Mouse (Mus musculus) kidney, embryonic 16.5 days (tissue): ENCODE data around the gene Agpat4. TPM values are rescaled to one million over a fixed set of nuclear protein-coding genes. Genes with fewer than 3 reads are reported as not detected.

Source experiments
- ATAC-seq: fragments of 200-750 bp; cut with Nextera tagmentation; 2 replicates; pipeline ENCODE4 v1.8.0; 2017; ENCODE audit warnings: moderate TSS enrichment; ENCODE audit not compliant: low FRiP score, low TSS enrichment
- H3K27ac ChIP-seq: fragments of 300-500 bp; sonication (generic); 2 replicates; pipeline ENCODE4 v1.5.1; 2014; ENCODE audit warnings: low read length
- H3K27me3 ChIP-seq: fragments of 300-500 bp; sonication (generic); 2 replicates; pipeline ENCODE4 v1.6.1; 2014; ENCODE audit warnings: low read length, control low read depth, mixed read lengths; ENCODE audit not compliant: insufficient read depth
- H3K36me3 ChIP-seq: fragments of 300-500 bp; sonication (generic); 2 replicates; pipeline ENCODE4 v1.6.1; 2014; ENCODE audit warnings: low read length, control low read depth, mixed read lengths; ENCODE audit not compliant: insufficient read depth
- H3K4me1 ChIP-seq: fragments of 300-500 bp; sonication (generic); 2 replicates; pipeline ENCODE4 v1.6.1; 2014; ENCODE audit warnings: low read length, control low read depth, mixed read lengths; ENCODE audit not compliant: insufficient read depth
- H3K4me2 ChIP-seq: fragments of 300-500 bp; sonication (generic); replicated peaks from 2 replicates; pipeline ENCODE4 v1.6.1; 2014; ENCODE audit warnings: low read depth, low read length
- H3K4me3 ChIP-seq: fragments of 300-500 bp; sonication (generic); 2 replicates; pipeline ENCODE4 v1.5.1; 2014; ENCODE audit warnings: mild to moderate bottlenecking, low read length
- H3K9ac ChIP-seq: fragments of 300-500 bp; sonication (generic); replicated peaks from 2 replicates; pipeline ENCODE4 v1.6.1; 2014; ENCODE audit warnings: low read length
- H3K9me3 ChIP-seq: fragments of 300-500 bp; sonication (generic); 2 replicates; pipeline ENCODE4 v1.6.1; 2016; ENCODE audit warnings: low read length, control low read depth
- WGBS: fragments of 180-500 bp; shearing (Covaris S2); extraction: QIAGEN DNeasy Blood & Tissue Kit; methylation state at CpG from one replicate; pipeline ENCODE4 v1.1.7; 2014; 5-methylcytosine and 5-hydroxymethylcytosine counted together
- polyA plus RNA-seq: library from polyadenylated mRNA; unstranded; fragments of >200 nt; fragmentation: Nextera tagmentation; extraction: Ambion mirVana; gene quantifications from 2 replicates; pipeline ENCODE4 v1.2.1, GENCODE M21; 2015

Agpat4 gene
- polyA plus RNA-seq, 1 experiment from 2014 or later: 38.3 TPM

DNA sequence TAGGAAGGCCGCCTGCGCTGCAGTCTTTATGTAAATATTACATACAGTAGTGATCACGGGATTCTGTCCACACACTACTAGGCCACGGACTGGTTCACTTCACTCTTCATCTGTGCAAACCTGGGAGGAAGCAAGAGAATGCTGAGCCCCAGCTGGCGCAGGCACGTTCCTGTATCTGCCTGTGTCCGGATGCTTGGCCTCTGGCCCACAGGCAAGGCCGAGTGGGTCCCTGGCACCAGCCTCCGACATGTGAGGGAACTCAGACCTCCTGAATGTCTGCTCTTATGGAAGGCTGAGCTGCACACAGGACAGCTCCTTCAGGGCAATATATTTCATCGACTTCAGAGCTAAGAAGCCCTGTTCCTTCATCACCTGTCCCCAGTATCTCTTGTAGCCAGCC lies 109.5 kb downstream of the Agpat4 start:
- Histone ChIP-seq H3K9me3 (no peaks in the 10 kb centered on the region), H3K36me3 (peaks cover 53% of the 10 kb centered on the region), H3K9ac (no peak overlapping the region), H3K27me3 (no peaks in the 10 kb centered on the region), H3K27ac (no peak overlapping the region), H3K4me3 (no peak overlapping the region), H3K4me2 (no peak overlapping the region), H3K4me1 (no peaks in the 10 kb centered on the region; the same call in 1 of the 2 replicates)
- WGBS: 85% methylated on average over 10 of the region's 10 CpGs
- no peak for ATAC-seq

DNA sequence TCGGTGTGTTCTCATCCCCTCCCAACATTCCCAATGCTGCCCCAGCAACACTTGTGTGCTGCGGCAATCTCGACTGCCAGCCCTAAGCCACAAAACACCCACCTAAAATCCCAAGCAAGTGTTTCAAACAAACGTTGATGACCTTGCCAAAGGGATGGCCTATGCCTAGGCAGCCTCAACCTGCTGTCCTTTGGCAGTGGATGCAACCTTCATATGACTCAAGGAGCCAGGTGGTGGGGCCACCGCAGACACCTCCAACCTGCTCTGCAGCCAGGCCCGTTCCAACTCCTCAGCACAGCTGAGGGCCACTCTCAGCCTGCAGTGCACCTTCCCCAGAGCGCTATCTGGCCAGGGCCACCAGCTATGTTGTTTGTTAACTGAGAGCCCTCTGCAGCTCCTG lies 110.0 kb downstream of the Agpat4 start:
- Histone ChIP-seq H3K4me2 (no peak overlapping the region), H3K4me1 (no peaks in the 10 kb centered on the region; the same call in 1 of the 2 replicates), H3K36me3 (peaks cover 58% of the 10 kb centered on the region), H3K9ac (no peak overlapping the region), H3K4me3 (no peak overlapping the region), H3K9me3 (no peaks in the 10 kb centered on the region), H3K27ac (no peak overlapping the region), H3K27me3 (no peaks in the 10 kb centered on the region)
- ATAC-seq: no peak
- 91% methylated on average over 7 of the region's 7 CpGs for WGBS

DNA sequence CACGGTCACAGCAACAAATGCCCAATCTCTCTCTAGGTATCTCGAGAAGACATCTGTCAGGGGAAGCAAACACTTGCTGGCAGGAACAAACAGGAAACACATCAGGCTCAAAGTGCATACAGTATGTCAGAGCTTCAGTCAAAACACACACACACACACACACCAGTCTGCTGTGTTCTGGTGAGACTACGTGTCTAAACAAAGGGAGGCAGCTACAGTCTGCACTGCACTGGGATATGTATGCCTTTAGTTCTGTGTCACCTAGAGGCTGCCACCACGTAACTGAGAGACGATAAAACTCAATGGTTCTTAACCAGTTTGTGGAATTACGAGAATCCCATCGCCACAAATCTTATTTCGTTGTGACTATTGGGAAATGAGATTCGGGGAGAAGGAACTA lies 111.3 kb downstream of the Agpat4 start:
- Histone ChIP-seq H3K4me2 (no peak overlapping the region), H3K4me1 (no peaks in the 10 kb centered on the region), H3K36me3 (peaks cover 67% of the 10 kb centered on the region), H3K27me3 (no peaks in the 10 kb centered on the region), H3K9me3 (no peaks in the 10 kb centered on the region), H3K9ac (no peak overlapping the region), H3K27ac (no peak overlapping the region), H3K4me3 (no peak overlapping the region)
- WGBS: 93% methylated on average over 9 of the region's 9 CpGs
- no peak for ATAC-seq

DNA sequence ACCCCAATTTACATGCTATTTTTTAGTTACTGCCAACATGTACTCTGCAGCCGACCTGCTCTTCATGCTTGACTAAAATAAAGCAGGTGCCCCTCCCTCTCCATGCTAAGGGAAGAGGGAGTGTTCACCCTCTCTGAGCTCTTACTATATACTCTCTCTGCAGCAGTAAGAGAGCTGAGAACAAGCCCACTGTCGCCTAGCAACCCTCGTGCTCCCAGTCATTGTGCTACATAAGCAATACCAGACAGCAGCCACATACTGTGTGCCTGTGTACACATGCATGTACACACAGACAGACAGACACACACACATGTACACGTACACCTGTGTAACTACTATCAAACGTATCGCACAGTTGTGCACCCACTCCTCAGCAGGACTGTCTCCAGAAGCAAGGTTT lies 111.7 kb downstream of the Agpat4 start:
- no peak overlapping the region for H3K4me2 ChIP-seq
- no peak for ATAC-seq
- no peak overlapping the region for H3K9ac ChIP-seq
- H3K36me3 ChIP-seq: peaks cover 72% of the 10 kb centered on the region
- no peaks in the 10 kb centered on the region for H3K27me3 ChIP-seq
- H3K4me3 ChIP-seq: no peak overlapping the region
- H3K4me1 ChIP-seq: no peaks in the 10 kb centered on the region
- H3K9me3 ChIP-seq: no peaks in the 10 kb centered on the region
- no peak overlapping the region for H3K27ac ChIP-seq
- WGBS: 87% methylated on average over 6 of the region's 6 CpGs

DNA sequence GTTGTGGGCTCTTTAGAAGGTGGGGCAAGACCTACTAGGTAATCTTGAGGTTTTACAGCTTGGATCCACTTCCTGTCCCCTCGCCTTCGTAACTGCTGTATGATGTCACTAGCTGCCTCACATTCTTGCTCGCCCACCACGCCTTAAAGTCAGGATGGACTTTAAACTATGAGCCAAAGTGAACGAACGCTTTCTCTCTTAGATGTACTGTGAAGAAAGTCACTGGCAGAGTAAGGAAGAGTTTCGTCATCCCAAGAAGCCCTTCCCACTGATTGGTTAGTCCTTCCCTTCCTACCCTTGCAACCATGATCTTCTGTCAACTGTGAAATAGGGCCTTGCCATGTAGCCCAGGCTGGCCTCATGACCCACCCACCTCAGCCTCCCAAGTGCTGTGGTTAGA lies 112.6 kb downstream of the Agpat4 start:
- Histone ChIP-seq H3K4me1 (no peaks in the 10 kb centered on the region), H3K27me3 (no peaks in the 10 kb centered on the region), H3K4me3 (no peak overlapping the region), H3K4me2 (no peak overlapping the region), H3K9me3 (no peaks in the 10 kb centered on the region), H3K9ac (no peak overlapping the region), H3K36me3 (peaks cover 79% of the 10 kb centered on the region), H3K27ac (no peak overlapping the region)
- WGBS: 86% methylated on average over 7 of the region's 7 CpGs
- no peak for ATAC-seq

DNA sequence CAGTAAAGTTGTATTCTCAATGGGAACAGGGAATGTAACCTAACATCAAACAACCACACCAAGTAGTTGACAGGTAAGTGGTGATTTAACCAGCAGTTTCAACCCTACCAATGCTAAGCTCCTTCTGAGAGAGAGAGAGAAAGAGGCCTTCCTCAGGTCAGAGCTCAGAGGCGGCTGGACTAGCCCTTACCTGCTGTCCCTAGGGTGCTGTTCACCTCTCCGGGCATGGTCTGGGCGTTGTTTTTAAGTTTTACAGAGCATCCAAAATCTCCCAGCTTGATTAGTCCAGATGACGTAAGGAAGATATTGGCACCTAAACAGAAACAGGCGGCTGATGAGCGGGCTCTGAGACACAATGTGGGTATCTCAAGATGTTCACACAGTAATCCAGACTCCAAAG lies 114.2 kb downstream of the Agpat4 start:
- Histone ChIP-seq H3K27me3 (no peaks in the 10 kb centered on the region), H3K4me3 (no peak overlapping the region), H3K36me3 (peaks cover 81% of the 10 kb centered on the region), H3K9me3 (no peaks in the 10 kb centered on the region), H3K9ac (no peak overlapping the region), H3K4me1 (no peaks in the 10 kb centered on the region), H3K4me2 (no peak overlapping the region), H3K27ac (no peak overlapping the region)
- ATAC-seq: no peak
- 93% methylated on average over 6 of the region's 6 CpGs for WGBS

DNA sequence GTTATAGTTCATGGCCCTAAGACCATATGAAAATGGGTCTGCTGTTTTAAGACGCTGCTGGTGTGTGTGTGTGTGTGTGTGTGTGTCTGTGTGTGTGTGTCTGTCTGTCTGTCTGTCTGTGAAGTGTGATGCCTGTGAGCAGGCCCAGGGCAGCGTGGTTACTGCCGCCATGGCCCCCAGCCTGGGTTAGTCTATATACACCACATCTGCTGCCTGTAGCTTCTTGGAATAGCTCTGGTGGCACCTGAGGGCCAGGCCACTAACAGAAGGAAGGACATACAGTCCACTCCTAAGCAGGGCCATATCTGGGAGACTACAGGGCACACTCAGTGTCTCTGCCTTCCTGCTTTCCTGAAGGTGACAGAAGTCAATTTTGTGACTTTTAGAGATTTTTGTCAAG lies 122.2 kb downstream of the Agpat4 start:
- Histone ChIP-seq H3K4me3 (no peak overlapping the region), H3K36me3 (peaks cover 61% of the 10 kb centered on the region), H3K4me2 (no peak overlapping the region), H3K27ac (no peak overlapping the region), H3K4me1 (no peaks in the 10 kb centered on the region), H3K9ac (no peak overlapping the region), H3K9me3 (no peaks in the 10 kb centered on the region), H3K27me3 (no peaks in the 10 kb centered on the region)
- 88% methylated on average over 3 of the region's 3 CpGs for WGBS
- no peak for ATAC-seq

DNA sequence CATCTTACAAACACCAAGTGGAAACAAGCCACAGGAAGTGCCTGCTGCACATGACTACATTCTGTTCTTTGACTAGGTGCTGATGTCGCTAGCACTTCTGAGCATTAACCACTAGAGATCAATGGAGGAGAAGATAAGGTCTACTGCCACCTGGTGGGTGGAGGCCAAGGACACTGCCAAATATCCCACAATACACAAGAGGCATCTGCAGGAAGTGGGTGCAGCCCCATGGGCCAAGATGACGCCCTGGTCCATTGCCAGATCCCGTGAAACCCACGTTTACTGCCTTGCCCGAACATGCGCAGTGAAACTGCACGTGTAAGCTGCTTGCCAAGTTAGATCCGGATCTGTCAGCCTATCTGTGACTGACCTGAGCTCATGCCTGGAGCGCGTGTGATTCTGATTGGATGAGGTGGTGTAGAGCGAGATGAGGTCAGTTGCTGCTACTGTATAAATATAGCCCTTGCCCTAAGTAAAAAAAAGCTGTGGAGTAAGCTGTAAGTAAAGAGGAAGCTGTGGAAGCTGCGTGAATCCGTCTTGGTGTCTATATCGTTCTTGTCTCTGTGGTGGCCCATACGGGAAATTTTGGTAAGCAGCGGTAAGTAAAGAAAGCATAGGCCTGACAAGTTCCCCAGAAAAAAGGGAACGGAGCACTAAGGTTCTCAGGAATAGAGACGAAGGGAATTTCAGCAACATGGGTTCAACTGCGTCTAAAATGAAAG lies 131.4 kb downstream of the Agpat4 start:
- H3K4me3 ChIP-seq: no peak overlapping the region
- H3K9ac ChIP-seq: no peak overlapping the region
- H3K9me3 ChIP-seq: peaks cover 9% of the 10 kb centered on the region
- H3K27ac ChIP-seq: no peak overlapping the region
- H3K27me3 ChIP-seq: no peaks in the 10 kb centered on the region
- no peaks in the 10 kb centered on the region for H3K4me1 ChIP-seq
- ATAC-seq: no peak
- H3K36me3 ChIP-seq: peaks cover 72% of the 10 kb centered on the region
- no peak overlapping the region for H3K4me2 ChIP-seq
- WGBS: 95% methylated on average over 19 of the region's 19 CpGs

DNA sequence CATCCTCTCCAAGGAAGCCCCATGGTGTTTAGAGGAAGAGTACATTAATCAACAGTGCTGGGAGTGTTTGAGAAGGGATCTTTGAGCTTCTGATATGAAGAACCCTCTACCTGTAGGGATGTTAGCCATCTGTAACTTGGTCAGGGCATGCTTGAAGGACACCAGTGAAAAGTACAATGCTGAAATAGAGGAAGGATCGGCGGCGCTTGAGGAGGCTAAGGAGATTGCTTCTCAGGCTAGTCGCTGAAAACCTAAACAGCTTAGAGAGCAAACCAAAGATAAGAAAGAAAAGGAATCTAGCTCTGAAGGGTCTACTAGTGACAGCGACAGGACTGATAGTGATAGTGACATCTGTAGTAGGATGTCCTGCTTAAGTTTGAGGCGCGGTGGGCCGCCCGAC lies 132.1 kb downstream of the Agpat4 start:
- Histone ChIP-seq H3K27me3 (no peaks in the 10 kb centered on the region), H3K36me3 (peaks cover 74% of the 10 kb centered on the region), H3K27ac (no peak overlapping the region), H3K4me3 (no peak overlapping the region), H3K9me3 (peaks cover 9% of the 10 kb centered on the region), H3K4me2 (no peak overlapping the region), H3K4me1 (no peaks in the 10 kb centered on the region), H3K9ac (no peak overlapping the region)
- no peak for ATAC-seq
- WGBS: 98% methylated on average over 9 of the region's 9 CpGs

DNA sequence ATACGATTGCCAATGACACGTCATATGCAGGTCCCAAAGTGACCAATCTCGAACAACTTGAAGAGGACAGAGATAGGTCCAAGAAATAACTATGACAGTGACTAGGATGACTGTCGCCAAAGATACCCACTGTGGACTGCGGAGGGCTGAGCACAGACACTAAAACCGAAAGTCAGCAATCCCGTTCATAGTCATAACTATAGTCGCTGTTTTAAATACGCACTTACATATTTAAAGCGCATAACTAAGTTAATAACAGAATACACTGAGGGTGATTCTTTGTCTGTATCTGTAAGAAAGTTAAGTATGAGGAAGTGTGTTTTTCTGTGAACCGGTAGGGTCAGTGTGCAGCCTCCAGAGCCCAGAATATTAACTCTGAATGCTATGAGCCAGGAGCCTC lies 137.6 kb downstream of the Agpat4 start:
- Histone ChIP-seq H3K4me1 (no peaks in the 10 kb centered on the region), H3K27ac (no peak overlapping the region), H3K4me2 (no peak overlapping the region), H3K9me3 (peaks cover 9% of the 10 kb centered on the region), H3K36me3 (peaks cover 72% of the 10 kb centered on the region), H3K4me3 (no peak overlapping the region), H3K27me3 (no peaks in the 10 kb centered on the region), H3K9ac (no peak overlapping the region)
- WGBS: 97% methylated on average over 11 of the region's 11 CpGs
- no peak for ATAC-seq
